Mouse (Mus musculus) CH12.LX (cell line): Measurements from ENCODE around the gene Ensa.

Experiments
- BHLHE40 ChIP-seq: IDR thresholded peaks from 2 replicates; pipeline ENCODE4 v1.6.1; 2011; ENCODE audit warnings: mild to moderate bottlenecking, low read depth, low read length, improper control_type of control experiment
- CHD2 ChIP-seq: IDR thresholded peaks from 2 replicates; pipeline ENCODE4 v1.6.1; 2011; ENCODE audit warnings: low read length, improper control_type of control experiment
- CTCF ChIP-seq, 2 experiments: IDR thresholded peaks in 1 of 2; conservative IDR thresholded peaks in 1 of 2; 2 replicates each; pipeline ENCODE4 v1.5.1; 2011 to 2012; ENCODE audit warnings: low read depth in 2 of 2, low read length in 2 of 2, improper control_type of control experiment in 1 of 2, inconsistent platforms in 1 of 2, mild to moderate bottlenecking in 1 of 2, moderate library complexity in 1 of 2
- ELF1 ChIP-seq: IDR thresholded peaks from 2 replicates; pipeline ENCODE4 v1.6.1; 2014; ENCODE audit warnings: low read depth, mild to moderate bottlenecking, inconsistent platforms, low read length, improper control_type of control experiment
- EP300 ChIP-seq: IDR thresholded peaks from 2 replicates; pipeline ENCODE4 v1.6.1; 2011; ENCODE audit warnings: low read length, improper control_type of control experiment
- HCFC1 ChIP-seq: IDR thresholded peaks from 2 replicates; pipeline ENCODE4 v1.6.1; 2012; ENCODE audit warnings: low read depth, mild to moderate bottlenecking, inconsistent platforms, low read length, improper control_type of control experiment
- JUN ChIP-seq: IDR thresholded peaks from 2 replicates; pipeline ENCODE4 v1.6.1; 2011; ENCODE audit warnings: low read depth, mild to moderate bottlenecking, low read length, improper control_type of control experiment, moderate library complexity; ENCODE audit not compliant: insufficient read depth
- JUND ChIP-seq: conservative IDR thresholded peaks from 2 replicates; pipeline ENCODE4 v1.6.1; 2011; ENCODE audit warnings: low read depth, low read length, improper control_type of control experiment
- MAX ChIP-seq: IDR thresholded peaks from 2 replicates; pipeline ENCODE4 v1.6.1; 2011; ENCODE audit warnings: low read length, improper control_type of control experiment
- MEF2A ChIP-seq: IDR thresholded peaks from 2 replicates; pipeline ENCODE4 v1.6.1; 2014; ENCODE audit warnings: low read depth, mild to moderate bottlenecking, inconsistent platforms, low read length, improper control_type of control experiment, borderline replicate concordance
- PAX5 ChIP-seq: IDR thresholded peaks from 2 replicates; pipeline ENCODE4 v1.6.1; 2012; ENCODE audit warnings: low read length, inconsistent platforms, mixed read lengths
- POLR2A ChIP-seq: IDR thresholded peaks from 2 replicates; pipeline ENCODE4 v1.6.1; 2011; ENCODE audit warnings: low read depth, mild to moderate bottlenecking, improper control_type of control experiment, low read length
- POLR2AphosphoS2 ChIP-seq: IDR thresholded peaks from 2 replicates; pipeline ENCODE4 v1.6.1; 2011; ENCODE audit warnings: low read depth, low read length, improper control_type of control experiment

DNA sequence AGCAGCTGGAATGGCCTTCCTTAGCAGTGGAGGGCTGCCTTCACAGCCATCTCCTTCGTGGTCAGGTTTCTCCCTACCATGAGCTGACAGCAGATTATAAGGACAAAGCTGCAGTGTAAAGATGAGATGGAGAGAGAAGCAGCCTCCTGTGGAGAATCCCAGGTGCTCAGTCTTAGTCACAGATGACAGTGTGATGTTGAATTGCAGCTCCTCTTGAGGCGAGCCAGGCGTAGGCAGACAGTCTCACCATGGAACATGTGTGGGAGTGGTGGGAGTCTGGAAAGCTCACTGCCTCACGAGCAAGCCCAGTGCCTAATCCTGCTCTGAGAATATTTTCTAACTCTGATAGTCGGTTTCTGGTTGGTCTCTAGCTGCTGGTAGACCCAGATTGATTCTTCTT, 3.0 kb downstream of the Ensa start:
- no peak for TF ChIP-seq CTCF (conservative IDR thresholded peaks at IDR 0.05 in 1 of 2, IDR thresholded peaks at IDR 0.05 in 1 of 2; ENCODE audit: low read depth in 2 of 2, low read length in 2 of 2)
- TF ChIP-seq MEF2A = no peak
- TF ChIP-seq ELF1 = no peak
- TF ChIP-seq EP300 = no peak
- TF ChIP-seq JUN = no peak
- no peak for TF ChIP-seq HCFC1
- no peak for TF ChIP-seq POLR2A
- TF ChIP-seq BHLHE40 = no peak
- no peak for TF ChIP-seq JUND
- no peak for TF ChIP-seq MAX
- TF ChIP-seq CHD2 = no peak
- TF ChIP-seq POLR2AphosphoS2 = no peak
- TF ChIP-seq PAX5 = no peak
